Mouse (Mus musculus): Measurements from ENCODE around the gene Rcbtb2. TPM values are rescaled to one million over a fixed set of nuclear protein-coding genes. Genes with fewer than 3 reads are reported as not detected.

Gene Rcbtb2
- total and polyA plus RNA-seq, 3 experiments: 34.1 to 49.0 (median 36.9) TPM

GRCm38 (mm10) chr14:73118482-73119347, 4.1 kb upstream of the Rcbtb2 start:
- dilution Hi-C loops (cut with MboI; ENCODE audit: extremely low pct_ligation_motif_present, extremely low pct_unique_long_range_greater_than_20kb, low sequenced_read_pairs): no loop called here
- H3K4me2 ChIP-seq (ENCODE audit: insufficient read depth, low read depth, poor library complexity, severe bottlenecking): no peak overlapping the region
- no peak overlapping the region for H3K9ac ChIP-seq (ENCODE audit: insufficient read depth, low read depth)
- no peaks in the 10 kb centered on the region for H3K36me3 ChIP-seq (replicated peaks in 1 of 2; ENCODE audit: control insufficient read depth in 1 of 2, insufficient read depth in 1 of 2, low read length in 1 of 2)
- peaks cover 4% of the 10 kb centered on the region for H3K27me3 ChIP-seq (replicated peaks)
- H3K9me3 ChIP-seq (replicated peaks; ENCODE audit: low read length): peaks cover 6% of the 10 kb centered on the region
- no peaks in the 10 kb centered on the region for H3K79me2 ChIP-seq (replicated peaks; ENCODE audit: control insufficient read depth, extremely low read depth, insufficient read depth, poor library complexity, severe bottlenecking)
- in situ Hi-C loops (cut with MboI; ENCODE audit: low pct_ligation_motif_present, low pct_unique_long_range_greater_than_20kb, low sequenced_read_pairs): loop anchor here (25.0 kb wide), 1 partner anchor 319 kb away; no protein-coding TSS in a partner anchor
- no peak for DNase-seq (ENCODE audit: extremely low read depth)
- H3K4me1 ChIP-seq (ENCODE audit: control insufficient read depth in 1 of 2, insufficient read depth in 2 of 2): peaks cover 19 to 70% of the 10 kb centered on the region in 2 experiments
- H3K27ac ChIP-seq (ENCODE audit: insufficient read depth, low read depth): no peak overlapping the region
- no peak overlapping the region for H3K4me3 ChIP-seq (replicated peaks in 1 of 3; ENCODE audit: low read depth in 2 of 3, low read length in 2 of 3, poor library complexity in 1 of 3)
- TF ChIP-seq HCFC1 (IDR thresholded peaks at IDR 0.05; ENCODE audit: low read depth, low read length): no peak
- TF ChIP-seq NRF1 (IDR thresholded peaks at IDR 0.05; ENCODE audit: low read depth, low read length): no peak
- TF ChIP-seq CHD2 (IDR thresholded peaks at IDR 0.05; ENCODE audit: low read length): no peak
- no peak for TF ChIP-seq RCOR1 (conservative IDR thresholded peaks at IDR 0.05; ENCODE audit: low read depth, low read length)
- no peak for TF ChIP-seq CTCF (conservative IDR thresholded peaks at IDR 0.05 in 1 of 2, IDR thresholded peaks at IDR 0.05 in 1 of 2; ENCODE audit: low read depth in 2 of 2, low read length in 2 of 2)
- TF ChIP-seq SIN3A (IDR thresholded peaks at IDR 0.05; ENCODE audit: low read length): no peak
- no peak for TF ChIP-seq CHD1 (IDR thresholded peaks at IDR 0.05; ENCODE audit: low read depth, low read length)
- no peak for TF ChIP-seq BHLHE40 (IDR thresholded peaks at IDR 0.05; ENCODE audit: low read depth, low read length)
- TF ChIP-seq NELFE (IDR thresholded peaks at IDR 0.05; ENCODE audit: low read depth, low read length): no peak
- no peak for TF ChIP-seq USF2 (conservative IDR thresholded peaks at IDR 0.05; ENCODE audit: low read depth, low read length)
- TF ChIP-seq EP300 (IDR thresholded peaks at IDR 0.05; ENCODE audit: low read length): no peak

- H3K79me2 ChIP-seq (replicated peaks; ENCODE audit: control insufficient read depth, extremely low read depth, insufficient read depth, poor library complexity, severe bottlenecking): no peaks in the 10 kb centered on the region
- H3K4me3 ChIP-seq (replicated peaks in 1 of 3; ENCODE audit: low read depth in 2 of 3, low read length in 2 of 3, poor library complexity in 1 of 3): no peak overlapping the region
- dilution Hi-C loops (cut with MboI; ENCODE audit: extremely low pct_ligation_motif_present, extremely low pct_unique_long_range_greater_than_20kb, low sequenced_read_pairs): no loop called here
- H3K9me3 ChIP-seq (replicated peaks; ENCODE audit: low read length): peaks cover under 1% of the 10 kb centered on the region
- H3K9ac ChIP-seq (ENCODE audit: insufficient read depth, low read depth): no peak overlapping the region
- peaks cover 4% of the 10 kb centered on the region for H3K27me3 ChIP-seq (replicated peaks)
- peak overlapping the region; percentile 11; the same call in 1 of the 2 replicates for H3K4me2 ChIP-seq (ENCODE audit: insufficient read depth, low read depth, poor library complexity, severe bottlenecking)
- H3K4me1 ChIP-seq (ENCODE audit: control insufficient read depth in 1 of 2, insufficient read depth in 2 of 2): peaks cover 21 to 77% of the 10 kb centered on the region in 2 experiments
- no peaks in the 10 kb centered on the region for H3K36me3 ChIP-seq (replicated peaks in 1 of 2; ENCODE audit: control insufficient read depth in 1 of 2, insufficient read depth in 1 of 2, low read length in 1 of 2)
- in situ Hi-C loops (cut with MboI; ENCODE audit: low pct_ligation_motif_present, low pct_unique_long_range_greater_than_20kb, low sequenced_read_pairs): loop anchor here (25.0 kb wide), 1 partner anchor 318 kb away; no protein-coding TSS in a partner anchor
- TF ChIP-seq MAZ (IDR thresholded peaks at IDR 0.05; ENCODE audit: low read depth, low read length): 0 out of 2 replicates have a peak, but pooled peaks have one; percentile 29
- no peak for TF ChIP-seq USF1 (IDR thresholded peaks at IDR 0.05; ENCODE audit: low read depth, low read length)
- no peak for TF ChIP-seq HCFC1 (IDR thresholded peaks at IDR 0.05; ENCODE audit: low read depth, low read length)
- peak; percentile 18; the same call in 1 of the 2 replicates for TF ChIP-seq EP300 (IDR thresholded peaks at IDR 0.05; ENCODE audit: low read length)
- 0 out of 2 replicates have a peak, but pooled peaks have one; percentile 20 for TF ChIP-seq ETS1 (conservative IDR thresholded peaks at IDR 0.05; ENCODE audit: low read depth, low read length)
- TF ChIP-seq IRF4 (IDR thresholded peaks at IDR 0.05; ENCODE audit: low read depth, low read length): 0 out of 2 replicates have a peak, but pooled peaks have one; percentile 6
- no peak for TF ChIP-seq KAT2A (IDR thresholded peaks at IDR 0.05; ENCODE audit: insufficient replicate concordance, low read length)
- TF ChIP-seq UBTF (IDR thresholded peaks at IDR 0.05; ENCODE audit: low read depth, low read length): no peak
- peak overlapping the region; percentile 28 for H3K27ac ChIP-seq (ENCODE audit: insufficient read depth, low read depth)
- no peak for DNase-seq (ENCODE audit: extremely low read depth)
Measured at GRCm38 (mm10) chr14:73119459-73119858, 3.4 kb upstream of the Rcbtb2 start.

All from CH12.LX (cell line).